21 mouse cellular contexts compared by ENCODE assay signal in the genomic region with DNA sequence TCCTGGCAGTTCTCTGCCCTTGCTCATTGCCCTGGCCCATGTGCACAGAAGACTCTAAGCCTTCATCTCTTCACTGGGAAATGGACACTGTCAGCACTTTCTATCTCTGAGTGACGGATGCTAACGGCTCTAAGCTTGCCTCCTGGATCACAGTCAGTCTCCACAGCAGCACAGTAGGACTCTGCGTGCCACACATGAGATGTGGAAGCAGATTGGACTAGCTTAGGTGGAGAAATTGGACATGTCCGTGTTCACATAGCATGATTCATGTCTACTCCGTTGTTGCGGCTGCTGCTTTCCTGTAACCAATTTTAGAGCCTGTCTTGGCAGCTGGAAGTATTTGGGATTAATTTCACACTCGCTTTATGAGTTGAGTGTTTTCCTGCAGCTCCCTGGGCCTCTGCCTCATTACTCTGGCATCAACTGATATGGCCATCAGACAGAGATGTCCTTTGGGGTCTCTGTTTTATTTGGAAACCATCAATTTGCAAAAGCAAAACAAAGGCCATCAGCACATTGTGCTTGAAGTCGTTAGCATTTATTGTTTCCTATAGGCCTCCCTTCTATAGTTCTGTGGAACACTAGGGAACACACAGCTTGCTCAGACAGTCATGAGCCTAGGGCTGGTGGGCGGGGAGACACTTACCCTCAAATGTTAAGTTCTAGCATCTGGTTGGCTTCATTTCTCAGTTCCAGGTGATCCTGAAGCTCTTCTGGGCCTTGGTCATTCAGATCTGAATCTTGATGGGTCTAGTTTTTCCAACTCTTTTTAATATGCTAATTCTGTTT.
DNase-seq lines count a peak whose midpoint lies in the region; ATAC-seq and TF ChIP-seq lines count a peak whose summit lies in the region.
"Had no signal": no experiment of that assay in that cellular context is flagged by ENCODE, and none has a peak within 500 bp of the region (broad histone marks: within the 10 kb centered on the region; RNA-seq: fewer than 3 reads in every experiment).

No protein-coding gene starts in this region.

- no peak overlapping the region for H3K4me2 ChIP-seq in limb, embryonic 12.5 days
- peak overlapping the region; percentile 35 for H3K4me2 ChIP-seq in myocyte (ENCODE audit: low read depth)
- H3K4me2 ChIP-seq: heart, embryonic 13.5 days; lung, embryonic 15.5 days had no signal

- 44% methylated on average over 9 of the region's 9 CpGs for WGBS in limb, embryonic 12.5 days
- 66% methylated on average over 9 of the region's 9 CpGs for WGBS in limb, embryonic 10.5 days

- H3ac ChIP-seq in myocyte (ENCODE audit: control insufficient read depth, insufficient read length), result no peak overlapping the region

- H3K27ac ChIP-seq in limb, embryonic 12.5 days, result peak overlapping the region; percentile 56; the same call in 1 of the 2 replicates
- H3K27ac ChIP-seq in limb, embryonic 10.5 days, result no peak overlapping the region
- H3K27ac ChIP-seq: heart, embryonic 13.5 days; liver, embryonic 14.5 days; lung, embryonic 15.5 days had no signal

- H3K79me2 ChIP-seq in myocyte (ENCODE audit: control insufficient read depth, insufficient read depth), result no peaks in the 10 kb centered on the region

- no peak overlapping the region for H3K9ac ChIP-seq in limb, embryonic 12.5 days (replicated peaks)
- H3K9ac ChIP-seq: heart, embryonic 13.5 days; liver, embryonic 14.5 days; lung, embryonic 15.5 days had no signal

- no peak overlapping the region for H3K4me3 ChIP-seq in limb, embryonic 12.5 days (replicated peaks)
- no peak overlapping the region for H3K4me3 ChIP-seq in limb, embryonic 10.5 days
- no peak overlapping the region for H3K4me3 ChIP-seq in myocyte
- H3K4me3 ChIP-seq: heart, embryonic 13.5 days; lung, embryonic 15.5 days had no signal

- H3K4me1 ChIP-seq in limb, embryonic 12.5 days (replicated peaks), result peaks cover 40% of the 10 kb centered on the region
- H3K4me1 ChIP-seq in limb, embryonic 10.5 days, result peaks cover 43% of the 10 kb centered on the region
- H3K4me1 ChIP-seq: lung, embryonic 15.5 days had no signal

- TF ChIP-seq POLR2A in brain, embryonic 14.5 days (IDR thresholded peaks at IDR 0.05; ENCODE audit: borderline replicate concordance, extremely low read depth, insufficient read depth, insufficient read length, poor library complexity, severe bottlenecking), result no peak
- no peak for TF ChIP-seq POLR2A in myocyte (IDR thresholded peaks at IDR 0.05; ENCODE audit: insufficient read length, low read depth)

- no peaks in the 10 kb centered on the region for H3K27me3 ChIP-seq in limb, embryonic 12.5 days
- H3K27me3 ChIP-seq in limb, embryonic 10.5 days (ENCODE audit: low read depth, poor library complexity, severe bottlenecking), result no peaks in the 10 kb centered on the region
- no peaks in the 10 kb centered on the region for H3K27me3 ChIP-seq in myocyte (ENCODE audit: control insufficient read depth, insufficient read depth, insufficient read length)
- H3K27me3 ChIP-seq: CH12.LX; heart, embryonic 13.5 days; lung, embryonic 15.5 days had no signal

- 0 out of 2 replicates have a peak, but pooled peaks have one; percentile 8 for ATAC-seq in limb, embryonic 12.5 days (ENCODE audit: insufficient number of reproducible peaks, insufficient read depth, low FRiP score, low TSS enrichment, low read depth)
- ATAC-seq: forebrain, embryonic 14.5 days had no signal

- no peak for TF ChIP-seq CTCF in brain, embryonic 14.5 days (IDR thresholded peaks at IDR 0.05; ENCODE audit: borderline replicate concordance, extremely low read depth, insufficient read depth, insufficient read length)

- DNase-seq in gastrocnemius, adult 18-20 months (ENCODE audit: low spot score), result peak; percentile 45
- no peak for DNase-seq in gastrocnemius, postnatal 10 days
- DNase-seq in limb, embryonic 10.5 days (ENCODE audit: low spot score), result no peak
- peak; percentile 11 for DNase-seq in brain, embryonic 14.5 days (ENCODE audit: low read depth)
- no peak for DNase-seq in cerebellum, postnatal 14 days
- no peak for DNase-seq in spleen, postnatal 4 days (ENCODE audit: low spot score in 2 of 2)
- DNase-seq: adrenal gland, adult 8-10 months; cerebellum, adult 11-12 months; cerebellum, postnatal 25 days; embryo, embryonic 11 days; kidney, adult 18-20 months; kidney, postnatal 25 days; lung, postnatal 4 days; right cerebral cortex, postnatal 25 days had no signal

- H3K9me3 ChIP-seq in limb, embryonic 12.5 days, result no peaks in the 10 kb centered on the region
- H3K9me3 ChIP-seq in limb, embryonic 10.5 days (replicated peaks), result no peaks in the 10 kb centered on the region
- H3K9me3 ChIP-seq: heart, embryonic 13.5 days; lung, embryonic 15.5 days had no signal

- H3K36me3 ChIP-seq in limb, embryonic 12.5 days, result no peaks in the 10 kb centered on the region
- no peaks in the 10 kb centered on the region for H3K36me3 ChIP-seq in limb, embryonic 10.5 days
- no peaks in the 10 kb centered on the region for H3K36me3 ChIP-seq in myocyte (ENCODE audit: control insufficient read depth, insufficient read depth)
- H3K36me3 ChIP-seq: heart, embryonic 13.5 days; lung, embryonic 15.5 days had no signal

TF ChIP-seq in myocyte, 11 proteins besides CTCF, POLR2A, EP300 and RAD21:
- TF ChIP-seq E2F4 (IDR thresholded peaks at IDR 0.05; ENCODE audit: insufficient read depth), result no peak
- TF ChIP-seq MAX (IDR thresholded peaks at IDR 0.05; ENCODE audit: low read depth), result no peak
- no peak for TF ChIP-seq TCF3 (IDR thresholded peaks at IDR 0.05; ENCODE audit: insufficient read length, low read depth)
- TF ChIP-seq SRF (IDR thresholded peaks at IDR 0.05; ENCODE audit: control insufficient read depth, insufficient read length, low read depth), result no peak
- TF ChIP-seq TCF12 (IDR thresholded peaks at IDR 0.05; ENCODE audit: insufficient read depth, poor library complexity, severe bottlenecking), result no peak
TF ChIP-seq in myocyte: peak in this region for 0.

Comparison
In these comparisons a context has a peak if more than half of its experiments do, and no peak if none do; other contexts are left out.
1. DNase-seq: peak in gastrocnemius, adult 18-20 months (single experiment) and brain, embryonic 14.5 days (single experiment); none in gastrocnemius, postnatal 10 days (single experiment), limb, embryonic 10.5 days (single experiment), cerebellum, postnatal 14 days (0 of 2) and spleen, postnatal 4 days (0 of 2).